Mouse (Mus musculus): ENCODE data around the gene Rora.

- TF ChIP-seq CTCF (IDR thresholded peaks at IDR 0.05; ENCODE audit: low read depth) (no peak), EP300 (optimal IDR thresholded peaks at IDR 0.05) (no peak)
These were observed 259.7 kb downstream of the Rora start for GRCm38 (mm10) chr9:68913191-68913697.

Measured in stomach, postnatal 0 days (tissue).